Mouse (Mus musculus) neural tube, embryonic 14.5 days (tissue): ENCODE measurements around the gene Ttc30b. TPM values are rescaled to one million over a fixed set of nuclear protein-coding genes. Genes with fewer than 3 reads are reported as not detected.
"Not testable (repeated sequence)": the region's sequence is repeated elsewhere in the genome, so short reads cannot be mapped to it uniquely, and the experiment has no call there.

Experiments
- ATAC-seq: fragments of 200-750 bp; cut with Nextera tagmentation; 2 replicates; pipeline ENCODE4 v1.8.0; 2017; ENCODE audit warnings: low read depth, mild to moderate bottlenecking, moderate TSS enrichment, moderate library complexity
- H3K27ac ChIP-seq: fragments of 300-500 bp; sonication (generic); 2 replicates; pipeline ENCODE4 v1.5.1; 2014; ENCODE audit warnings: low read depth, mild to moderate bottlenecking, control low read depth, low read length, moderate library complexity, mixed read lengths
- H3K27me3 ChIP-seq: fragments of 300-500 bp; sonication (generic); 2 replicates; pipeline ENCODE4 v1.6.1; 2014; ENCODE audit warnings: low read length; ENCODE audit not compliant: control insufficient read depth, insufficient read depth
- H3K36me3 ChIP-seq: fragments of 300-500 bp; sonication (generic); 2 replicates; pipeline ENCODE4 v1.6.1; 2014; ENCODE audit warnings: low read length, mixed read lengths; ENCODE audit not compliant: control insufficient read depth, insufficient read depth
- H3K4me1 ChIP-seq: fragments of 300-500 bp; sonication (generic); 2 replicates; pipeline ENCODE4 v1.6.1; 2014; ENCODE audit warnings: low read length; ENCODE audit not compliant: control insufficient read depth, insufficient read depth
- H3K4me2 ChIP-seq: fragments of 300-500 bp; sonication (generic); 2 replicates; pipeline ENCODE4 v1.6.1; 2014; ENCODE audit warnings: mild to moderate bottlenecking, low read depth, low read length, control low read depth
- H3K4me3 ChIP-seq: fragments of 300-500 bp; sonication (generic); 2 replicates; pipeline ENCODE4 v1.5.1; 2014; ENCODE audit warnings: low read depth, low read length, control low read depth, mixed read lengths
- H3K9ac ChIP-seq: fragments of 300-500 bp; sonication (generic); replicated peaks from 2 replicates; pipeline ENCODE4 v1.6.1; 2014; ENCODE audit warnings: low read depth, mild to moderate bottlenecking, control low read depth, low read length, mixed read lengths
- H3K9me3 ChIP-seq: fragments of 300-500 bp; sonication (generic); 2 replicates; pipeline ENCODE4 v1.6.1; 2016; ENCODE audit warnings: low read length; ENCODE audit not compliant: control insufficient read depth
- WGBS: fragments of 180-500 bp; shearing (Covaris S2); extraction: QIAGEN DNeasy Blood & Tissue Kit; methylation state at CpG from one replicate; pipeline ENCODE4 v1.1.7; 2014; 5-methylcytosine and 5-hydroxymethylcytosine counted together
- polyA plus RNA-seq: library from polyadenylated mRNA; unstranded; fragments of >200 nt; fragmentation: Nextera tagmentation; extraction: Ambion mirVana; gene quantifications from 2 replicates; pipeline ENCODE4 v1.2.1, GENCODE M21; 2014

The Ttc30b gene
- polyA plus RNA-seq, 1 experiment from 2014 or later, result 20.2 TPM

DNA sequence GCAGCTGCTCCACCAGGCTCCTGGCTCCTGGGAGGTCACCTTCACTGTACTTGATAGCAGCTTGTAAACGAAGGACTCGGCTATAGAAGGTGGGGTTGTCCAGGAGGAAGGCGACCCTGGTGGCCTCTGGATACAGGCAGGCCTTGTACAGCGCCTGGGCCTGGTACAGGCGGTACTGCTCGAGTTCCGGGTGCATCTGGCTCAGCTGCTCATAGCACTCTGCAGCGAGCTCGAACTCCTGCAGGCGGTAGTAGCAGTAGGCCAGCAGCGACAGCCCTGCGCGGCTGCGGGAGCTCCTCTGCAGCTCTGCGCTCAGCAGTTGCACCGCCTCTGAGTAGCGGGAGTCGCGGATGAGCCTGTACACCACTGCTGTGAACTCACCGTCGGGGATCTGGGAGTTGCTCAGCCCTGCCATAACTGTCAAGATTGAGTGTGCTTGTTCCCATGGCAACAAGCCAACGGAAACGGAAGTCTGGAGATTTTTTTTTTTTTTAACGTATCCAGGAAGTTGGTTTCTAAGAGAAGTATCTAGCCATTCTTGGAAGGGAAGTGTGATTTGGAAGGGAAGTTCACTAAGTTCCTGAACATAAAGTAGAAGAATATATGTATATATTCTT is 39.5 kb upstream of the Ttc30b start, which contains the start of gene Ttc30a2:
Gene Ttc30a2, minus strand, starts transcription at position 419 of the 617 bp plus-strand sequence.
- peak; percentile 50 for ATAC-seq
- not testable (repeated sequence) for H3K4me1 ChIP-seq, H3K27ac ChIP-seq, H3K36me3 ChIP-seq, H3K27me3 ChIP-seq, H3K9ac ChIP-seq, H3K4me3 ChIP-seq, H3K4me2 ChIP-seq, H3K9me3 ChIP-seq
- 21% methylated on average over 14 of the region's 24 CpGs for WGBS

DNA sequence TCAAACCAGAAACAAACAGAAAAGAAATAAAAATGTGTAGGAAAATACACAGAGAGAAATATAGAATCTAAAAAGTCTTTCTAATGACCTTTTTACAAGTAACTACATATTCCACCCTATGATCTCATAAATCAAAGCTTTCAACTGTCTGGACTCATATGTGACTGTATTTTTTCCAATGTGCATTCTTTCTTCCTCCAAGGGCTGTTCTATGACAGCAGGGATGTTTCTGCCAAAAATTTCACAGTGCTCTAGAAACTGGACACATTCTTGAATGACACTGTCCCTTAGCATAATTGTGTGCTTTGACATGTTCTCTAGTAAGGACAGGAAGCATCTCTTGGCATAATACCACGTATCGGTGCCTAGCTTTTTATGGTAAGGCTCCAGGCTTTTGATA is 37.7 kb upstream of the Ttc30b start:
- not testable (repeated sequence) for H3K9me3 ChIP-seq, H3K4me2 ChIP-seq, H3K9ac ChIP-seq, H3K4me1 ChIP-seq, H3K27ac ChIP-seq, H3K4me3 ChIP-seq, ATAC-seq, H3K36me3 ChIP-seq, H3K27me3 ChIP-seq
- 90% methylated on average over 2 of the region's 2 CpGs for WGBS

DNA sequence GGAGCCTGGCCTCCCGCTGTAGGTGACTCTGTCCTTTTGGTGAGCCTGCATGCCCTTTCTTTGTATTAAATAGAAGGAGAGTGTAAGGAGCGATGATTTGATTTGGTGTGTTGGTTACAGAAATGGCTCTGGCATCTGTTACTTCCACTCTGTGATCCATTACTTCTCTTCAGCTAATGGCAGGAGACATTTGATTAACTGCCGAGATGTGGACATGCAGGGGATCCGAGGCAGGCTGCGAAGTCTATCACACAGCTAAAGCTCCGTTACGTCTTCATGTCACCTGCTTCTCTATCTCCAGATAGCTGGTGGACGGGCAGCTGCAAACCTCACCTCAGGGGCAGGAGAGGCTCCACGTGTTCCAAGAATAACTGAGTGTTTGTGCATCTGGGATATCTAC is 35.7 kb upstream of the Ttc30b start:
- no peak overlapping the region for H3K4me2 ChIP-seq
- no peak overlapping the region for H3K27ac ChIP-seq
- no peaks in the 10 kb centered on the region for H3K36me3 ChIP-seq
- H3K9ac ChIP-seq, result no peak overlapping the region
- H3K9me3 ChIP-seq, result no peaks in the 10 kb centered on the region
- H3K27me3 ChIP-seq, result no peaks in the 10 kb centered on the region
- H3K4me1 ChIP-seq, result no peaks in the 10 kb centered on the region
- no peak for ATAC-seq
- no peak overlapping the region for H3K4me3 ChIP-seq
- WGBS, result 55% methylated on average over 9 of the region's 9 CpGs

DNA sequence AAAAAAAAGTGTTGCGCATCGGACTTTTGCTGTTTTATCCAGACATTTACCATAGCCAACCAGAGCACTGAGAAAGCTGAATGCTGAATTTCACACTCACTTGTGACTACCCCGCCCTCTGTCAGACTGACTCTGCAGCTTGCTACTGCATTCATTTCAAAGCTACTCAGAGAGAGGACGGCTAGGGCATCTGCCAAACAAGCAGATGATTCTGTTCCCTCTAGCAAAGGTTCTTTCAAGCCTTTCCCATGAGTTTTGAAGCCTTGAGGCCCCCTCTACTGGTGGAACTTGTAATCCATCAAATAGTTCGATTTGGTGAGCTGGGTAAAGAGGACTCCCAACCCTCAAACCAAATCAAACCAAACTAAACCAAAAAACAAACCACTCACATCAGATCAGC is 26.6 kb upstream of the Ttc30b start:
- H3K27me3 ChIP-seq, result no peaks in the 10 kb centered on the region
- H3K9ac ChIP-seq, result no peak overlapping the region
- WGBS, result 28% methylated on average over 5 of the region's 5 CpGs
- H3K27ac ChIP-seq, result no peak overlapping the region
- H3K4me2 ChIP-seq, result peak overlapping the region; percentile 38; the same call in 1 of the 2 replicates
- H3K9me3 ChIP-seq, result no peaks in the 10 kb centered on the region
- H3K4me3 ChIP-seq, result no peak overlapping the region
- H3K36me3 ChIP-seq, result no peaks in the 10 kb centered on the region
- peaks cover 7% of the 10 kb centered on the region; the same call in 1 of the 2 replicates for H3K4me1 ChIP-seq
- ATAC-seq, result peak; percentile 76; the same call in 1 of the 2 replicates

DNA sequence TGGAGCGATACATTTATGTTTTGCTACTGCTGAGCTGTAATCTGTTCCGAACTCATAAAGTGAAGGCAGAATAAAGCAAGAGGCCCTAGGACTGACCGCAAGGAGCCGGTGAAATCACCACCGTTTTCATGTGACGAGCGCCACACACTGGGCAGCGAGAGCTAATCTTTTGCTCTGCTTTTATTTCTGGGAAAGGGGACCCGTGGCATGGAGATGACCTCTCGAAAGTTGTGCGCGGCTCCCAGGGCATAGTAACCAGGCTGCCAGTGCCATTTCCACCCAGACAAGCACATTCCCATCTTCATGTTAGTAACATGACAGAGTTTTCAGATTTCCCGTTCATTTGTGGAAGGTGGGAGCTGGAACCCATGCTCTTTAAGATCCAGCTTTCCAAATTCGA is 26.1 kb upstream of the Ttc30b start:
- H3K4me2 ChIP-seq, result peak overlapping the region; percentile 38; the same call in 1 of the 2 replicates
- H3K9ac ChIP-seq, result no peak overlapping the region
- H3K9me3 ChIP-seq, result no peaks in the 10 kb centered on the region
- H3K4me3 ChIP-seq, result no peak overlapping the region
- no peaks in the 10 kb centered on the region for H3K27me3 ChIP-seq
- WGBS, result 19% methylated on average over 14 of the region's 14 CpGs
- peaks cover 11% of the 10 kb centered on the region for H3K4me1 ChIP-seq
- no peaks in the 10 kb centered on the region for H3K36me3 ChIP-seq
- ATAC-seq, result peak; percentile 24; the same call in 1 of the 2 replicates
- H3K27ac ChIP-seq, result no peak overlapping the region

DNA sequence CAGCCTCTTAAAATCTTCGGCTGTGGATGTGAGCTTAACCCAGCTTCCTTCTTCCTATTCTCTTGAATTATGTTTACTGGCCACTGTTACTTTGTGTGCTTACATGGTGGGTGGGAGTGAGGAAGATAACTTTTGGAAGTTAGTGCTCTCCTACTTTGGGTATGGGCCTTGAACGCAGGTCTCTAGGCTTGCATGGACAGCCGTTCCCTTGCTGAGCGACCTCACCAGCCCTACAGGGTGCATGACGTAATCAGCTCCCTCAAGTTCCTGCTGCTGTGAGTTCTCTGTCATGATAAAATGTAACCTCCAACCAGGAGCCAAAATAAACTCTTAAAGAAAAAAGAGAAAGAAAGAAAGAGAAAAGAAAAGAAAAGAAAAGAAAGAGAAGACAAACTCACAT is 25.7 kb upstream of the Ttc30b start:
- Histone ChIP-seq H3K4me2 (no peak overlapping the region), H3K4me1 (peaks cover 16% of the 10 kb centered on the region), H3K36me3 (no peaks in the 10 kb centered on the region), H3K4me3 (no peak overlapping the region), H3K9ac (no peak overlapping the region), H3K27ac (no peak overlapping the region), H3K9me3 (no peaks in the 10 kb centered on the region), H3K27me3 (no peaks in the 10 kb centered on the region)
- 68% methylated on average over 5 of the region's 5 CpGs for WGBS
- ATAC-seq, result no peak

- Histone ChIP-seq H3K9ac (no peak overlapping the region), H3K4me2 (no peak overlapping the region), H3K4me1 (peaks cover 16% of the 10 kb centered on the region), H3K27me3 (no peaks in the 10 kb centered on the region), H3K9me3 (no peaks in the 10 kb centered on the region), H3K27ac (no peak overlapping the region), H3K36me3 (no peaks in the 10 kb centered on the region), H3K4me3 (no peak overlapping the region)
- WGBS, result 48% methylated on average over 10 of the region's 10 CpGs
- no peak for ATAC-seq
Observed at GRCm38 (mm10) chr2:75963211-75963840, 24.9 kb upstream of the Ttc30b start.

DNA sequence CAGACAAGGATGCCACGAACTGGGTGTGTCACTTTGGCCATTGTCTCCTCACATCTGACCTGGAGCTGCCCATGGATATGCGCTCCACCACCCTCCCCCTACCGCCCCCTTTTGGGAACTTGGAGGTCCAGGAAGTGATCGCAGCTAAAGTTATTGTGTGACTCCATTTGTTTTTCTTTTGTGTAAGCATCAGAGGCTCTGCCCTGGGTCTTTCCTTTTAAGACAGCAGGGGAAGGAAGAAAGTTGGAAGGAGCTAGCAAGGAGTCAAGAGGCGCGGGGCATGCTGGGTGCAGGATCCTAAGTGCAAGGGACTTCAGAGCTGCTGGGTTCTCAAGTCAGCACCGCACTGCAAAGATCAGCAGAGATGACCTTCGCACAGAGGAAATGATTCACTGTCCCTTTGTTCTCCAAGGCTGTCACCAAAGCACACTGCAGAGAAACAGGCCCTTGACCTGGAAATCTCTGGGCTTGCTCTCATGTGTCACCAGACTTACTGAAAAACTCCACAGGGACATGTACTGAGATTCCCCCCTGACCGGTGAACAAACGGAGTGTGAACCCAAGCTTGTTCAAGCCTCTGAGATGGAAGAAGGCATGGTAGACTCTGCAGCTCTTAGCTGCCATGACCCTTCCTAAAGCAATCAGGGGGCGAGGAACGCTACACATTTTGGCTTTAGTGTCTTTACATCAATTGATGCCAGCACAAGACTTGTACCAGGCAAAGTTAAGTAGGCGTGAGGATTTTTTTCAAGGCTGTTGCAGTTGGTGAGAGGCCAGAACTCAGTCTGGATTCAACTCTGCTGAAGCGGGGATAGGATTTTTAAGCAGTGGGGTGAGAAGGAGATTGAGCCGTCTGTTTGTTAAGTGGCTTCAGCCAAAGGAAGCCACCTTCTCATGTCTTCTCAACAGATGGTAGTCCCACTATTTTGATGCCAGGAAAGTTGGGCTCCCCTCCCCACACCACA is 22.3 kb upstream of the Ttc30b start:
- WGBS, result 46% methylated on average over 15 of the region's 15 CpGs
- no peaks in the 10 kb centered on the region for H3K27me3 ChIP-seq
- H3K4me2 ChIP-seq, result no peak overlapping the region; the same call in 1 of the 2 replicates
- no peak overlapping the region for H3K4me3 ChIP-seq
- no peaks in the 10 kb centered on the region for H3K9me3 ChIP-seq
- no peaks in the 10 kb centered on the region for H3K36me3 ChIP-seq
- H3K27ac ChIP-seq, result no peak overlapping the region; the same call in 1 of the 2 replicates
- no peak overlapping the region for H3K9ac ChIP-seq
- peaks cover 16% of the 10 kb centered on the region for H3K4me1 ChIP-seq
- peak; percentile 25; the same call in 1 of the 2 replicates for ATAC-seq
